In the genomic region with DNA sequence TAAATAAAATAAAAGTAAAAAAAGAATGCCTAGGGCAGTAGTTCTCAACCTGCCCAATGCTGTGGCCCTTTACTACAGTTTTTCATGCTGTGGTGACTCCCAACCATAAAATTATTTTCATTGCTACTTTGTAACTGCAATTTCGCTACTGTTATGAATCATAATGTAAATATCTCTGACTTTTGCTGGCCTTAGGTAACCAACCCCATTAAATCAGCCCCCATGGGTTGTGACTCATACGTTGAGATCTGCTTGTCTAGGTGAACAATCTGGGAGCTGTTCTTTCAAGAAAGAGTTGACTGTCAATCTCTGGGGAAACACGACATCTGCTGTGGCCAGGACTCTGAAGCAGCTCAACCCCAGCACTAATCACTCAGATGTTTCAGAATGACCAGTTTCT, we compare ENCODE assay signal across 14 mouse cellular contexts. TPM values are rescaled to one million over a fixed set of nuclear protein-coding genes. Genes with fewer than 3 reads are reported as not detected.
DNase-seq lines count a peak whose midpoint lies in the region.
"Had no signal": no experiment of that assay in that cellular context is flagged by ENCODE, and none has a peak within 500 bp of the region (broad histone marks: within the 10 kb centered on the region; RNA-seq: fewer than 3 reads in every experiment).

No protein-coding gene starts in this region.

- DNase-seq in 3134 (ENCODE audit: extremely low read depth, insufficient read length, low spot score) (peak; percentile 45), 416B (ENCODE audit: low read depth) (peak; percentile 45)
- DNase-seq in Muller cell, postnatal 12 days (ENCODE audit: inconsistent ontology term): peak; percentile 28
- DNase-seq in large intestine, adult 2 months (ENCODE audit: low read depth, low spot score): peak; percentile 27
- DNase-seq in kidney, adult 18-20 months: no peak
- DNase-seq in cerebellum, adult 9-10 months: no peak
- no peak for DNase-seq in cerebellum, postnatal 4 days (ENCODE audit: low spot score in 2 of 2)
- DNase-seq: adrenal gland, adult 2 months; adrenal gland, postnatal 25 days; cerebellum, adult 8-10 months; cerebellum, postnatal 25 days; forebrain, postnatal 0 days; gastrocnemius, postnatal 25 days; heart, postnatal 36 days had no signal

- 24% methylated on average over 3 of the region's 3 CpGs for WGBS in large intestine, adult 2 months

RNA-seq across cellular contexts. Expression of a gene that starts 13.3 kb away (rescaled TPM):
- 0.19 and 0.27 TPM in 2 replicates for polyA plus RNA-seq in large intestine, adult 2 months (2012; rRNA removed)

Comparison
In these comparisons a context has a peak if more than half of its experiments do, and no peak if none do; other contexts are left out.
1. DNase-seq: peak in 3134 (single experiment), 416B (single experiment), Muller cell, postnatal 12 days (single experiment) and large intestine, adult 2 months (single experiment); none in kidney, adult 18-20 months (single experiment), cerebellum, adult 9-10 months (single experiment) and cerebellum, postnatal 4 days (0 of 2).